Mouse (Mus musculus): ENCODE results near the gene Fam19a5.

Gene Fam19a5

GRCm38 (mm10) chr15:87543599-87544338 lies at the start of gene Fam19a5:
Gene Fam19a5, plus strand, starts transcription at chr15:87544299.
- no peak for DNase-seq

DNA sequence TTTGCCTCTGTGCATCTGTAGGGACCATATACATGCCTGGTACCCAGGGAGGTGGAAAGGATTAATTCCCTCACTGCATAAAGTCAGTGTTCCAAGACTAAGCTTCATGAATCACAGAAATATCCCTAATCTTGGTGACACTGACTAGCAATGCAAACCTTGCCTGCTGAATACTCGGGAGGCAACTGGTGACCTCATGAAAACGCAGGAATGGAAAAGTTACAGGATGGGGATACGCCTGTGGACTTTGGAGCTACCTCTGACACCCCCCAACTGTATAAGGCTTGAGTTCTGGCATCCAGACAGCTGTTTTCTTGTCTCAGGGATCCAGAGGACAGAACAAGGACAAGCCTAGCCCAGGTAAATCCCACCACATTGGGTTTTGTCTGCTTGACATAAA lies 42.4 kb upstream of the Fam19a5 start:
- DNase-seq = no peak

DNA sequence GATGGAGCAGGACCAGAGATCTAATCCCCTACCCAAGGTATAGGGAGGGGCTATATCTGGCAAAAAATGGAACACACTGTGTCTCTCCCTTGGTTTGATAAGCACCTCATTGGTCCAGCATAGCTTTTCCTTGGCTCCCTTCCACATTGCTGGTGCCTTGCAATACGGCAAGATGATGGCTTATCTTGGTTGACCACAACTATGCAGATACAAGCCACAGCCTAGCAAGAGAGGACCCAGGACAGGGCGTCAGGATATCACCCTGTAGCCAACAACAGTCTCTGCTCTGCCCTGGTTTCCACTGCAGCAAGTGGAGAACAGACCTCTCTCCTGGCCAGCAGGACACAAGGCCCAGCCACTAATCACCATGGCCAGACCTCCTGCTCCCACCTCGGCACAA lies 36.8 kb upstream of the Fam19a5 start:
- DNase-seq = no peak

- no peak for DNase-seq
These were observed 33.2 kb upstream of the Fam19a5 start for GRCm38 (mm10) chr15:87510886-87511285.

DNA sequence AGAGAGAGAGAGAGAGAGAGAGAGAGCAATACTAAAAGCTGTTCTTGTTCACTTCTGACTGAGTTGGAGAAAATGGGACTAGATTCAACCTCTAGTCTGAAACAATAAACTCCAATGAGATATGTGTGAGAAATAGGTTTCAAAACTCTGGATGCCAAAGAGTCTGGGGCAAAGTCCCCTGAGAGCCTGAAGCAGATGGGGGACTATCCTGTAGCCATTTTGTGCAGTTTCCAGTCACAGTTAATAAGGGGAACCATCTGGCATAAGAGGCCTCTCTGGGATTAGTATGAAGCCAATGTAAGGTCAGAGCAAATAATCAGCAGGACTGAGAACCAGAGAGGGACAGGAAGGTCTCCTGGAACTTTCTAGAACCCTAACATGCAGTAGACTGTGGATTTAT lies 25.9 kb upstream of the Fam19a5 start:
- DNase-seq = no peak

DNA sequence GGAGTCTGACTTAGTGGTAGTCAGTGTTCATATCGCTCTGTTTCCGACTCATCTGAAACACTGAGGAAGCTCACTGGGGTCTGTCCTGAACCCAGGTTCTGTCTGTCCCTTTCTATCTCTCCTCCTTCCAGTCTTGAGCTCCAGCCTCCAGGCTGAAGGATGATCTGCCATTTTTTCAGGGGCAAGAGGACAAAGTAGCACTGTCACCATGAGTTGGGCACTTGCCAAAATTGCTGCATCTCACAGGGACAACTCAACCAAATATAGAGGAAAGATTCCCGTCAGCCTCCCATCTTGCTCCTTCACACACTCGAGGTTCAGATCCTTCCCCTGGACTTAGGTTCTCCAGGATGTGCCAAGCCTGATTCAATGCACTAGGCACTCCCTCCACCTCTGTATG lies 14.8 kb upstream of the Fam19a5 start:
- DNase-seq = no peak

- no peak for DNase-seq
These were observed 2.4 kb upstream of the Fam19a5 start for GRCm38 (mm10) chr15:87541656-87542055.

GRCm38 (mm10) chr15:87544401-87545129 lies 466 bp downstream of the Fam19a5 start:
- DNase-seq = peak; percentile 46

- no peak for DNase-seq
These were observed 1.1 kb downstream of the Fam19a5 start for GRCm38 (mm10) chr15:87545130-87545642.

- DNase-seq = no peak
These were observed 1.7 kb downstream of the Fam19a5 start for GRCm38 (mm10) chr15:87545731-87546360.

- DNase-seq = no peak
These were observed 2.9 kb downstream of the Fam19a5 start for GRCm38 (mm10) chr15:87547022-87547421.

DNA sequence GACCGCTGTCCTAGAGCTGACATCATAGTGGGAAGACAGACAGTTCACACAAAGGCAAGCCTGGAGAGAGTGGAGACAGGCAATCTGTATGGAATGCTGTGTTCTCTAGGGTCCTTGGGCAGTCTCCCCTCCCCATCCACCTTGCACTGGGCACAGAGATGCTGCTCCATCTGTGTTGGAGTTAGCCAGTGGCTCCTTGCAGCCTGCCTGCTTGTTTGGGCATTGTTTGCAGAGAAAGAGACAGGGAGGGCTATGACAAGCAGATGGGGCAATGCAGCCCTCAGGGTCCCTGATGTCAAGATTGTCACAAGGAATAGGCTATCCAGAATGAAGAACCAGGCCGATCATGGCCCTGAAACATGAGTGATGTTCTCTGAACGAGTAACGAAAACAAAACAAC lies 5.6 kb downstream of the Fam19a5 start:
- no peak for DNase-seq

DNA sequence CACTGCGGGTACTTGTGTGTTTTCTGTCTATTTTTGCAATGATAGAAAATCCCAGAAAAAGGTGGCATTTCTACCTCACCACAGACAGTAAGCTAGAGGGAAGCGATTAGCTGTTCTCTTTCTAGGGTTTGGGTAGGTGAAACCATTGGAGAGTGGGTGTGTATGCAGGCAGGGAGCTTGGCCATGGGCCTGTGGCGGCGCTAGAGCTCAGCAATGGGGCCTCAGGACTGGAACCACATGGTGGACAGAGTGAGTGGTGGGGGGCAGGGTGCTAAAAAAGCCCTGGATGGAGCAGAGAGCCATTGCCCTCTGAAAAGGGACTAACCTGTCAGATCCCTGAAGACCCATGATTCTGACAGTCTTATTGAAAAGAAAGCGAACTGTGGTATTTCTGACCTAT lies 6.7 kb downstream of the Fam19a5 start:
- DNase-seq = no peak

DNA sequence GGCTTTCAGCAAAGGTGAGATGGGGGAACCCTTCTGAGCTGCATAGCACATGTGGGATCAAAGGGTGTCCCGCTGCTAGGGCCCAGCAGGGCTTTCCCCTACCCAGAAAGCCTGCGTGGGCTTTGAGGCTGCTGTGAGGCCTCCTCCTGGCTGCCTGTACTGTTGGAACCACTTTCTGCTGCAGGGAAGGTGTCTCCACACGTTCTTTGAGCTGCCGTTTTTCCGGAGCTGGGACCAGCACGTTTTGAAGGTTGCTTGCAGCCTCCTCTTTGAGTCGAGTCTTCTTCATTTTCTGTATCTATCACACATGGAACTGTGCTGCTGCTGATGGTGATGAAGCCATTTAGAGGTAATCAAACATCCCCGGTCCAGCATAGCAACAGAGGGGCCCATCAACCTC lies 7.5 kb downstream of the Fam19a5 start:
- no peak for DNase-seq

DNA sequence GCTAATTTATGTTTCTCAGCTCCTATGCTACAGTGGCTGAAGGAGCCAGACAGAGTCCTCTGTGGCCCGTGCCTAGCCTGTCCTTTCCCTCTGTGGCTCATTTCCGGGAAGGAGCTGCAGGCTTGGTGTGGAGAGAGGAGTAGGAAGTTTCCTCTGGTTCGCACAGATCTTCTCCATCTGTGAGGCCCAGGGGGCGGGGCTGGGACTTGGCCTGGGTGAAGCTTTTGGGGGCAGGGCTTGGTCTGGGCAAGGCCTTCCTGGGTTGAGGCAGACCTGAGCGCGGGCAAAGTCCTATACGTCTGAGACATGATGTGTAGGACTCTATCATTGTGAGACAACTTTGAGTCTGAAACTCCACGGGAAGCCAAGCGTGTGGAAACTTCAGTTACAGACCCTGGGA lies 11.7 kb downstream of the Fam19a5 start:
- DNase-seq = no peak

DNA sequence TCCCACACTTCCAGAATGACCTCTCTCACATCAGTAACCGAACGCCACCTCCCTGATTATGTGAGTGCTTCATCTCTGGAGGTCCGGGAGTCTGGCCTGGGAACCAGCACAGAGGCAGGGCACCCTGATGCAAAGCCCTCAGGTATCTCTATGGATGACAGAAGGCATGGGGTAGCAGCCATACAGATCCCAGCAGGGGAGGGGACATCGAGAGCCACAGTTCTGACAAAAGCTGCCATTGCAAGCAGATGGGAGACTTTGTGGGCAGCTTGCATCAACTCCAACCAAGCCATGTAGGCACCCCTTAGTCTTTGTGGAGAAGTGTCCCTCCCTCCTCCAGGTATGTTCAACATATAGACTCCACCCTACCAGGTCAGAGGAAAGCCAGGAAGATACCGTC lies 20.2 kb downstream of the Fam19a5 start:
- DNase-seq = no peak

- DNase-seq = peak; percentile 38
These were observed 22.2 kb downstream of the Fam19a5 start for GRCm38 (mm10) chr15:87566040-87566929.

DNA sequence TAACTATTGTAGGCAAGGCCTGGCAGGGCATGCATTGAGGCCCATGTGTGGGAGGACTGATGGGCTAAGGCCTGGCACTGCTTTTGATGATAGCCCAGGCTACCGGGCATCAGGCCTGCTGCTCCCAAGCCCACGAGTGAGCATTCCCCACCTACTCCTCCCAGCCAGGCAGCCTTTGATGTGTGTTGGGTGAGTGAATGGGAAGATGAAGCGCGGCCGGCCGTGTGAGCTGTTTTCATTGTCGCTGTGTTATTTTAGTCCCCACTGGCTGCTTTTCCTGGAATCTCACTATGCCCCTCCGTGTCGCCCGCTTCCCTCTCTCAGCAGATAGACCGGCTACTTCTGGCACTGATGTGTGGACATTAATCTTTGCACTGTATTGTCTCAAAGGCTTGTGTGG lies 26.1 kb downstream of the Fam19a5 start:
- DNase-seq = no peak

DNA sequence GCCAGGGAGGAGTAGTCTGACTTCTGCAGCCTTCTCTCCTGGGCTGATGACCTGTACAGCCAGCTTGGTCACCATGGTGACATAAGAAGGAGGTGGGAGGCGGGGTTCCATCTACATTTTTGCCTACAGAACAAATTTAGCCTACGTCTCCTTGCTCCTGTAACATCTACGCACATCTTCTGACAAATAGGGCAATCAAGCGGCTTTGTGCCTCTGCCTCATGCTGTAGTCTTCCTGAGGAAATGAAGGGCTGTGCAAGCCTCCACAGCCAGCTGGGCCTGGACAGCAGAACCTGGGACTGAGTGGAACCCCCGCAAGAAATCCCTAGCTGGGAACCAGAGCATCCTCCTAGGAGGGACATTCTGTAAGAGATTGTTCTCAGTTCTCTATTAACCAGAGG lies 35.8 kb downstream of the Fam19a5 start:
- no peak for DNase-seq

DNA sequence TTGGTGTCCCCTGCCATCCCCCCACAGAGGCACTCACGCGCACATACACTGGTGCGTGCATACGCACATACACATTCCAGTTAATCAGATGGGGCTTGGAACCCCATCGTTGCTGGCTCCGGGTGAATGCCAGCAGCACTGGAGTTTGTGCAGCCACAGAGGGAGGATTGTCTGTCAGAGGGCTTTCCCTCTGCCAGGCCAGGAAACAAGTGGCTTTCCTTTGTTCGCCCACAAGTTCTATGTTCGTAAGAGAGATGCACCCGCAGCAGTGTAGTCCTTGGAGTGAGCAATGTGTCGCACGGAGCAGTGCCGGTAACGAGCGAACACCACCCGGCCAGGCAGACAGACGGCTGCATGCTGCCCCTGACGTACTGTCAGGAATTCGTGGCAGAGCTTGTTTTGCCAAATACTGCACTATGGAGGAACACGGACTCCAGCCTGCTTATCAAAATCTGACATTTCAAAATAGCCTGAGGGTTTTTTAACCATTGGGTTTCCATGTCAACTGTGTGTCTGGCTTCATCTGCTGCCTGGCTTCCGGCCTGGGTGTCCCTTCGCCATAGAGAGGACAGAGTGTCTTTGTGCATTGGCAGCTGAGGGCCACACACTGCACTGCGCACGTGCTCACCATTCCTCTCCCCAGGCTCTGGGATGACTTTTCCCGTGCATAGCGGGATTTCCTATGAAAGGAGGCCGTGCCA lies 40.0 kb downstream of the Fam19a5 start:
- no peak for DNase-seq

GRCm38 (mm10) chr15:87590975-87591374 lies 46.9 kb downstream of the Fam19a5 start:
- no peak for DNase-seq

DNA sequence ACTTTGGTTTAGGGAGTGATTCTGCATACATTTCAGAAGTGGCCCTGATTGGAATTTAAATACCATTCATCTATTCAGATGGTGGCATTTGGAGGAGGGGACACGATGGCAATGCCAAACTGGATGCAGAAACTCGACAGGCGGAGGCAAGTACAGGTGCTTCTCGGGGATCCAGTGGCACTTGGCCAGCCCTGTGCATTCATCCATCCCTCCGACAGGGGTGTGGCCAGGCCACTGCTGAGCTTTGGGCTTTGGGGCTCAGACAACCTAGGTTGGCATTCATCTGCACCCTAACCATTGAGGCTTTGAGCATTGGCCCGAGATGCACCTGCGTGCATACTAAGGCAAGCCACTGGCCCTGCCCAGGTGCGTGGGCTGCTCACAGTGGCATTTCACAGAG lies 52.6 kb downstream of the Fam19a5 start:
- DNase-seq = peak; percentile 29
